Mouse (Mus musculus): ENCODE data around the gene Kcnd3. TPM values are rescaled to one million over a fixed set of nuclear protein-coding genes. Genes with fewer than 3 reads are reported as not detected.

Kcnd3 gene
- polyA plus RNA-seq, 1 experiment = 0.58 TPM

GRCm38 (mm10) chr3:105423427-105423826 lies 28.7 kb upstream of the Kcnd3 start:
- Histone ChIP-seq H3K4me3 (ENCODE audit: control insufficient read depth, insufficient read depth, low read length) (no peak overlapping the region), H3K27ac (ENCODE audit: control insufficient read depth, insufficient read depth, low read length) (no peak overlapping the region), H3K4me1 (replicated peaks; ENCODE audit: control insufficient read depth, insufficient read depth, low read length) (no peaks in the 10 kb centered on the region), H3K36me3 (ENCODE audit: control insufficient read depth, insufficient read depth, low read length) (no peaks in the 10 kb centered on the region), H3K27me3 (ENCODE audit: control insufficient read depth, insufficient read depth, low read length) (no peaks in the 10 kb centered on the region)
- DNase-seq = no peak
- TF ChIP-seq CTCF (IDR thresholded peaks at IDR 0.05; ENCODE audit: borderline replicate concordance, control insufficient read depth, extremely low read depth, insufficient read depth, low read length, poor library complexity) (no peak), POLR2A (IDR thresholded peaks at IDR 0.05; ENCODE audit: control insufficient read depth, extremely low read depth, insufficient read depth, low read length, poor library complexity) (no peak)
- WGBS = 87% methylated on average over 4 of the region's 4 CpGs

- TF ChIP-seq CTCF (IDR thresholded peaks at IDR 0.05; ENCODE audit: borderline replicate concordance, control insufficient read depth, extremely low read depth, insufficient read depth, low read length, poor library complexity) = no peak
- TF ChIP-seq POLR2A (IDR thresholded peaks at IDR 0.05; ENCODE audit: control insufficient read depth, extremely low read depth, insufficient read depth, low read length, poor library complexity) = no peak
- H3K36me3 ChIP-seq (ENCODE audit: control insufficient read depth, insufficient read depth, low read length) = no peaks in the 10 kb centered on the region
- no peak overlapping the region for H3K4me3 ChIP-seq (ENCODE audit: control insufficient read depth, insufficient read depth, low read length)
- H3K27ac ChIP-seq (ENCODE audit: control insufficient read depth, insufficient read depth, low read length) = no peak overlapping the region
- H3K27me3 ChIP-seq (ENCODE audit: control insufficient read depth, insufficient read depth, low read length) = no peaks in the 10 kb centered on the region
- DNase-seq = no peak
- no peaks in the 10 kb centered on the region for H3K4me1 ChIP-seq (replicated peaks; ENCODE audit: control insufficient read depth, insufficient read depth, low read length)
These were observed 23.5 kb upstream of the Kcnd3 start for GRCm38 (mm10) chr3:105428586-105428985.

- WGBS = 87% methylated on average over 2 of the region's 2 CpGs
- Histone ChIP-seq H3K4me1 (replicated peaks; ENCODE audit: control insufficient read depth, insufficient read depth, low read length) (no peaks in the 10 kb centered on the region), H3K36me3 (ENCODE audit: control insufficient read depth, insufficient read depth, low read length) (no peaks in the 10 kb centered on the region), H3K27ac (ENCODE audit: control insufficient read depth, insufficient read depth, low read length) (no peak overlapping the region), H3K27me3 (ENCODE audit: control insufficient read depth, insufficient read depth, low read length) (no peaks in the 10 kb centered on the region), H3K4me3 (ENCODE audit: control insufficient read depth, insufficient read depth, low read length) (no peak overlapping the region)
- no peak for DNase-seq
- TF ChIP-seq POLR2A (IDR thresholded peaks at IDR 0.05; ENCODE audit: control insufficient read depth, extremely low read depth, insufficient read depth, low read length, poor library complexity) = no peak
- TF ChIP-seq CTCF (IDR thresholded peaks at IDR 0.05; ENCODE audit: borderline replicate concordance, control insufficient read depth, extremely low read depth, insufficient read depth, low read length, poor library complexity) = no peak
These were observed 15.7 kb upstream of the Kcnd3 start for GRCm38 (mm10) chr3:105436383-105436782.

- Histone ChIP-seq H3K27ac (ENCODE audit: control insufficient read depth, insufficient read depth, low read length) (no peak overlapping the region), H3K4me1 (replicated peaks; ENCODE audit: control insufficient read depth, insufficient read depth, low read length) (no peaks in the 10 kb centered on the region), H3K4me3 (ENCODE audit: control insufficient read depth, insufficient read depth, low read length) (no peak overlapping the region), H3K27me3 (ENCODE audit: control insufficient read depth, insufficient read depth, low read length) (no peaks in the 10 kb centered on the region), H3K36me3 (ENCODE audit: control insufficient read depth, insufficient read depth, low read length) (no peaks in the 10 kb centered on the region)
- DNase-seq = no peak
- TF ChIP-seq POLR2A (IDR thresholded peaks at IDR 0.05; ENCODE audit: control insufficient read depth, extremely low read depth, insufficient read depth, low read length, poor library complexity) (no peak), CTCF (IDR thresholded peaks at IDR 0.05; ENCODE audit: borderline replicate concordance, control insufficient read depth, extremely low read depth, insufficient read depth, low read length, poor library complexity) (no peak)
- 83% methylated on average over 11 of the region's 11 CpGs for WGBS
These were observed 15.2 kb upstream of the Kcnd3 start for GRCm38 (mm10) chr3:105436971-105437370.

- no peaks in the 10 kb centered on the region for H3K4me1 ChIP-seq (replicated peaks; ENCODE audit: control insufficient read depth, insufficient read depth, low read length)
- H3K4me3 ChIP-seq (ENCODE audit: control insufficient read depth, insufficient read depth, low read length) = no peak overlapping the region
- no peaks in the 10 kb centered on the region for H3K27me3 ChIP-seq (ENCODE audit: control insufficient read depth, insufficient read depth, low read length)
- 35% methylated on average over 4 of the region's 4 CpGs for WGBS
- TF ChIP-seq POLR2A (IDR thresholded peaks at IDR 0.05; ENCODE audit: control insufficient read depth, extremely low read depth, insufficient read depth, low read length, poor library complexity) (no peak), CTCF (IDR thresholded peaks at IDR 0.05; ENCODE audit: borderline replicate concordance, control insufficient read depth, extremely low read depth, insufficient read depth, low read length, poor library complexity) (no peak)
- H3K27ac ChIP-seq (ENCODE audit: control insufficient read depth, insufficient read depth, low read length) = no peak overlapping the region
- no peaks in the 10 kb centered on the region for H3K36me3 ChIP-seq (ENCODE audit: control insufficient read depth, insufficient read depth, low read length)
- no peak for DNase-seq
These were observed 11.1 kb upstream of the Kcnd3 start for GRCm38 (mm10) chr3:105440873-105441495.

GRCm38 (mm10) chr3:105450641-105451470 lies 1.3 kb upstream of the Kcnd3 start:
- Histone ChIP-seq H3K4me1 (replicated peaks; ENCODE audit: control insufficient read depth, insufficient read depth, low read length) (no peaks in the 10 kb centered on the region), H3K27ac (ENCODE audit: control insufficient read depth, insufficient read depth, low read length) (no peak overlapping the region), H3K36me3 (ENCODE audit: control insufficient read depth, insufficient read depth, low read length) (no peaks in the 10 kb centered on the region), H3K4me3 (ENCODE audit: control insufficient read depth, insufficient read depth, low read length) (no peak overlapping the region), H3K27me3 (ENCODE audit: control insufficient read depth, insufficient read depth, low read length) (peaks cover 11% of the 10 kb centered on the region)
- no peak for DNase-seq
- 16% methylated on average over 22 of the region's 22 CpGs for WGBS
- TF ChIP-seq CTCF (IDR thresholded peaks at IDR 0.05; ENCODE audit: borderline replicate concordance, control insufficient read depth, extremely low read depth, insufficient read depth, low read length, poor library complexity) (no peak), POLR2A (IDR thresholded peaks at IDR 0.05; ENCODE audit: control insufficient read depth, extremely low read depth, insufficient read depth, low read length, poor library complexity) (no peak)

Measured in thymus, adult 2 months (tissue).